Mouse (Mus musculus) CH12.LX (cell line): Measurements from ENCODE around the gene Slc2a10. TPM values are rescaled to one million over a fixed set of nuclear protein-coding genes. Genes with fewer than 3 reads are reported as not detected.
"Not testable (repeated sequence)": the region's sequence is repeated elsewhere in the genome, so short reads cannot be mapped to it uniquely, and the experiment has no call there.

ENCODE experiments used
- DNase-seq: peaks from one replicate; pipeline ENCODE4 v3.0.0-alpha.2; 2013; ENCODE audit errors: extremely low read depth
- H3K27ac ChIP-seq: 2 replicates; pipeline ENCODE4 v1.5.1; 2012; ENCODE audit warnings: low read depth, mild to moderate bottlenecking, control low read depth, moderate library complexity; ENCODE audit not compliant: insufficient read depth
- H3K27me3 ChIP-seq: replicated peaks from 2 replicates; pipeline ENCODE3; 2012; ENCODE audit warnings: inconsistent platforms
- H3K36me3 ChIP-seq, 2 experiments: replicated peaks in 1 of 2; 2 replicates each; pipeline versions ENCODE3 to v1.6.1; 2012; ENCODE audit warnings: inconsistent platforms in 1 of 2, low read length in 1 of 2, mild to moderate bottlenecking in 1 of 2, mixed read lengths in 1 of 2, moderate library complexity in 1 of 2; ENCODE audit not compliant: control insufficient read depth in 1 of 2, insufficient read depth in 1 of 2
- H3K4me1 ChIP-seq, 2 experiments: 2 replicates each; pipeline ENCODE4 v1.6.1; 2012; ENCODE audit warnings: inconsistent platforms in 1 of 2, moderate library complexity in 1 of 2; ENCODE audit not compliant: insufficient read depth in 2 of 2, control insufficient read depth in 1 of 2
- H3K4me2 ChIP-seq: 2 replicates; pipeline ENCODE4 v1.6.1; 2012; ENCODE audit warnings: low read depth, mild to moderate bottlenecking, control low read depth; ENCODE audit not compliant: poor library complexity, insufficient read depth, severe bottlenecking
- H3K4me3 ChIP-seq, 3 experiments: fragments of 150-350 bp in 1 of 3; sonication (generic) in 1 of 3; replicated peaks in 1 of 3; 2 replicates each; pipeline versions ENCODE3 to v1.5.1; 2011 to 2012; ENCODE audit warnings: low read depth in 2 of 3, low read length in 2 of 3, mild to moderate bottlenecking in 2 of 3, moderate library complexity in 2 of 3, control low read depth in 1 of 3, improper control_type of control experiment in 1 of 3, inconsistent platforms in 1 of 3, mixed read lengths in 1 of 3; ENCODE audit not compliant: poor library complexity in 1 of 3
- H3K79me2 ChIP-seq: replicated peaks from 2 replicates; pipeline ENCODE4 v1.6.1; 2012; ENCODE audit warnings: mild to moderate bottlenecking, moderate library complexity; ENCODE audit not compliant: control insufficient read depth, poor library complexity, insufficient read depth, severe bottlenecking; ENCODE audit errors: extremely low read depth
- H3K9ac ChIP-seq: 2 replicates; pipeline ENCODE4 v1.6.1; 2012; ENCODE audit warnings: low read depth, mild to moderate bottlenecking, control low read depth, moderate library complexity; ENCODE audit not compliant: insufficient read depth
- H3K9me3 ChIP-seq: replicated peaks from 2 replicates; pipeline ENCODE3; 2012; ENCODE audit warnings: low read length, inconsistent platforms, mixed read lengths
- BHLHE40 ChIP-seq: IDR thresholded peaks from 2 replicates; pipeline ENCODE4 v1.6.1; 2011; ENCODE audit warnings: mild to moderate bottlenecking, low read depth, low read length, improper control_type of control experiment
- CHD2 ChIP-seq: IDR thresholded peaks from 2 replicates; pipeline ENCODE4 v1.6.1; 2011; ENCODE audit warnings: low read length, improper control_type of control experiment
- CTCF ChIP-seq, 2 experiments: IDR thresholded peaks in 1 of 2; conservative IDR thresholded peaks in 1 of 2; 2 replicates each; pipeline ENCODE4 v1.5.1; 2011 to 2012; ENCODE audit warnings: low read depth in 2 of 2, low read length in 2 of 2, improper control_type of control experiment in 1 of 2, inconsistent platforms in 1 of 2, mild to moderate bottlenecking in 1 of 2, moderate library complexity in 1 of 2
- EP300 ChIP-seq: IDR thresholded peaks from 2 replicates; pipeline ENCODE4 v1.6.1; 2011; ENCODE audit warnings: low read length, improper control_type of control experiment
- GABPA ChIP-seq: IDR thresholded peaks from 2 replicates; pipeline ENCODE4 v1.6.1; 2012; ENCODE audit warnings: low read depth, low read length, improper control_type of control experiment, inconsistent platforms; ENCODE audit not compliant: insufficient replicate concordance
- HCFC1 ChIP-seq: IDR thresholded peaks from 2 replicates; pipeline ENCODE4 v1.6.1; 2012; ENCODE audit warnings: low read depth, mild to moderate bottlenecking, inconsistent platforms, low read length, improper control_type of control experiment
- IRF4 ChIP-seq: IDR thresholded peaks from 2 replicates; pipeline ENCODE4 v1.6.1; 2014; ENCODE audit warnings: low read depth, mild to moderate bottlenecking, inconsistent platforms, low read length, improper control_type of control experiment
- JUND ChIP-seq: conservative IDR thresholded peaks from 2 replicates; pipeline ENCODE4 v1.6.1; 2011; ENCODE audit warnings: low read depth, low read length, improper control_type of control experiment
- KAT2A ChIP-seq: IDR thresholded peaks from 2 replicates; pipeline ENCODE4 v1.6.1; 2012; ENCODE audit warnings: low read length, improper control_type of control experiment, inconsistent platforms; ENCODE audit not compliant: insufficient replicate concordance
- POLR2AphosphoS2 ChIP-seq: IDR thresholded peaks from 2 replicates; pipeline ENCODE4 v1.6.1; 2011; ENCODE audit warnings: low read depth, low read length, improper control_type of control experiment
- RAD21 ChIP-seq: IDR thresholded peaks from 2 replicates; pipeline ENCODE4 v1.6.1; 2011; ENCODE audit warnings: low read depth, mild to moderate bottlenecking, low read length, improper control_type of control experiment, moderate library complexity
- SMC3 ChIP-seq: IDR thresholded peaks from 2 replicates; pipeline ENCODE4 v1.6.1; 2011; ENCODE audit warnings: low read depth, low read length, improper control_type of control experiment
- TCF12 ChIP-seq: IDR thresholded peaks from 2 replicates; pipeline ENCODE4 v1.6.1; 2014; ENCODE audit warnings: low read depth, mild to moderate bottlenecking, inconsistent platforms, low read length, improper control_type of control experiment
- USF2 ChIP-seq: conservative IDR thresholded peaks from 2 replicates; pipeline ENCODE4 v1.6.1; 2011; ENCODE audit warnings: low read depth, low read length, improper control_type of control experiment
- ZKSCAN1 ChIP-seq: IDR thresholded peaks from 2 replicates; pipeline ENCODE4 v1.6.1; 2012; ENCODE audit warnings: low read depth, inconsistent platforms, low read length, improper control_type of control experiment, borderline replicate concordance
- dilution Hi-C: fragments of 300-500 bp; cut with MboI; formaldehyde crosslinking; loops from 2 replicates; pipeline ENCODE4 v1.14.3; 2020; ENCODE audit warnings: low sequenced_read_pairs; ENCODE audit not compliant: extremely low pct_unique_long_range_greater_than_20kb, extremely low pct_ligation_motif_present
- in situ Hi-C: fragments of 300-500 bp; cut with MboI; formaldehyde crosslinking; loops from 3 replicates; pipeline ENCODE4 v1.14.3; 2019; ENCODE audit warnings: low sequenced_read_pairs, low pct_ligation_motif_present, low pct_unique_long_range_greater_than_20kb, mixed read lengths
- polyA plus RNA-seq: library from polyadenylated mRNA; unstranded; fragments of >175 nt; gene quantifications from 2 replicates; pipeline ENCODE4 v1.2.1, GENCODE M21; 2012; ENCODE audit warnings: low read depth; ENCODE audit not compliant: insufficient read length
- total RNA-seq, 2 experiments: library from RNA; depleted of rRNA; stranded (reverse); fragments of 300-350 nt in 1 of 2; fragments of >200 nt in 1 of 2; gene quantifications; 2 replicates each; pipeline ENCODE4 v1.2.3; 2012 to 2014

The Slc2a10 gene
- total and polyA plus RNA-seq, 3 experiments: not detected

DNA sequence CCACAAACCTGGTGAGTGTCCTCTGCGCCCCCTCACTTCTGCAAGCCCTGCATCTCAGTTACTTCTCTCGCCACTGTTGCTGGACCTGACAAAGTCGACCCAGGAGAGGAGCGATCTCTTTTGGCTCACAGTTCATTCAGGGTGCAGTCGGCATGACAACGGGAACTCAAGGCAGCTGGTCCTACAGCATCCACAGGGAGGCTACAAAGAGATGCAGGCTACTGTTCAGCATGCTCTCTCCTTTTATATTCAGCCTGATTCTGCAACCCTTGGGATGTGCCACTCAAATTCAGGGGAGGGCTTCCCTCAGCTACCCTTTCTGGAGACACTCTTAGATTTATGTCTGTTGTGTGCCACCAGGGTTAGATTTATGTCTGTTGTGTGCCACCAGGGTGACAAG lies 45.0 kb downstream of the Slc2a10 start:
- in situ Hi-C loops: loop anchor here (25.0 kb wide), 3 partner anchors 164 to 539 kb away; no protein-coding TSS in a partner anchor
- no peaks in the 10 kb centered on the region for H3K9me3 ChIP-seq
- H3K27ac ChIP-seq: no peak overlapping the region
- H3K4me2 ChIP-seq: no peak overlapping the region
- H3K4me1 ChIP-seq: peaks cover 3 to 7% of the 10 kb centered on the region in 2 experiments
- no peaks in the 10 kb centered on the region for H3K36me3 ChIP-seq
- H3K27me3 ChIP-seq: peaks cover 77% of the 10 kb centered on the region
- no peak for DNase-seq
- dilution Hi-C loops: no loop called here
- H3K79me2 ChIP-seq: no peaks in the 10 kb centered on the region
- TF ChIP-seq USF2 (no peak), GABPA (no peak), CTCF (conservative IDR thresholded peaks at IDR 0.05 in 1 of 2, IDR thresholded peaks at IDR 0.05 in 1 of 2; ENCODE audit: low read depth in 2 of 2, low read length in 2 of 2) (no peak), IRF4 (no peak), HCFC1 (no peak), KAT2A (no peak), TCF12 (no peak), BHLHE40 (no peak), SMC3 (no peak)
- no peak overlapping the region for H3K4me3 ChIP-seq
- H3K9ac ChIP-seq: no peak overlapping the region

DNA sequence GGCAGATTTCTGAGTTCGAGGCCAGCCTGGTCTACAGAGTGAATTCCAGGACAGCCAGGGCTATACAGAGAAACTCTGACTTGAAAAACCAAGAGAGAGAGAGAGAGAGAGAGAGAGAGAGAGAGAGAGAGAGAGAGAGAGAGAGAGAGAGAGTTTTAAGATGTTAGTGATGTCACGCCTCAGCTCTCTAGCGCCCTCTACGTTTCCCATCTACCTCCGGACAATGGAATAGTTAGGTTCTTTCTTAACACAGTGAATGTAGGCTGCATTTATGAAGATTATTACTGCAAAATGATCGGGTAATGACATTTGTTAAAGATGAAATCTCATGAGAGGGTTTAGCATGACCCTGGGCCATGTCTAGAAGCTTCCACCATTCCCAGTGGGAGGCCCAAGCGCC lies 46.8 kb downstream of the Slc2a10 start:
- dilution Hi-C loops, H3K4me3 ChIP-seq, H3K27ac ChIP-seq, H3K4me2 ChIP-seq, in situ Hi-C loops, H3K9ac ChIP-seq, H3K9me3 ChIP-seq, H3K36me3 ChIP-seq, H3K79me2 ChIP-seq, H3K4me1 ChIP-seq: not testable (repeated sequence)
- H3K27me3 ChIP-seq: peaks cover 81% of the 10 kb centered on the region
- TF ChIP-seq RAD21 (peak; percentile 1), CTCF (conservative IDR thresholded peaks at IDR 0.05 in 1 of 2, IDR thresholded peaks at IDR 0.05 in 1 of 2; ENCODE audit: low read depth in 2 of 2, low read length in 2 of 2) (peak; percentile 19 to 49; a peak in 3 of 4 replicates), JUND (0 out of 2 replicates have a peak, but pooled peaks have one; percentile 21)
- peak; percentile 17 for DNase-seq

- dilution Hi-C loops: no loop called here
- TF ChIP-seq POLR2AphosphoS2 (no peak), CTCF (conservative IDR thresholded peaks at IDR 0.05 in 1 of 2, IDR thresholded peaks at IDR 0.05 in 1 of 2; ENCODE audit: low read depth in 2 of 2, low read length in 2 of 2) (no peak), ZKSCAN1 (no peak), CHD2 (no peak), EP300 (no peak), JUND (no peak), TCF12 (no peak)
Measured at GRCm38 (mm10) chr2:165554066-165554465, 50.5 kb downstream of the Slc2a10 start.

More at GRCm38 (mm10) chr2:165554066-165554465, 50.5 kb downstream of the Slc2a10 start:
- Histone ChIP-seq H3K4me1 (no peaks in the 10 kb centered on the region), H3K9ac (no peak overlapping the region), H3K27me3 (peaks cover 89% of the 10 kb centered on the region), H3K4me2 (no peak overlapping the region), H3K4me3 (no peak overlapping the region), H3K9me3 (no peaks in the 10 kb centered on the region), H3K79me2 (no peaks in the 10 kb centered on the region), H3K27ac (no peak overlapping the region), H3K36me3 (no peaks in the 10 kb centered on the region)
- DNase-seq: no peak
- in situ Hi-C loops: no loop called here
